Mouse (Mus musculus) liver, embryonic 12.5 days (tissue): Measurements from ENCODE around the gene Cilp2. TPM values are rescaled to one million over a fixed set of nuclear protein-coding genes. Genes with fewer than 3 reads are reported as not detected.

Source experiments
- polyA plus RNA-seq: library from polyadenylated mRNA; unstranded; fragments of >200 nt; fragmentation: Nextera tagmentation; extraction: Ambion mirVana; gene quantifications from 2 replicates; pipeline ENCODE4 v1.2.1, GENCODE M21; 2016

Cilp2 gene
- polyA plus RNA-seq, 1 experiment from 2014 or later: 0.14 TPM

Other genes with a start within 250 kb of the Cilp2 start
- gene Zfp964, start 233.2 kb downstream of the Cilp2 start, polyA plus RNA-seq: 0.42 and 0.58 TPM in 2 replicates
- 14.8 and 15.8 TPM in 2 replicates for gene Zfp869, start 177.0 kb downstream of the Cilp2 start, polyA plus RNA-seq
- 1.8 and 2.3 TPM in 2 replicates for gene Zfp963, start 137.7 kb downstream of the Cilp2 start, polyA plus RNA-seq
- gene Gm20422, start 112.8 kb downstream of the Cilp2 start, polyA plus RNA-seq: 0.32 TPM in 1 of 2 replicates, not detected in the other
- 32.8 and 33.9 TPM in 2 replicates for gene Atp13a1, start 96.5 kb downstream of the Cilp2 start, polyA plus RNA-seq
- 10.9 and 12.3 TPM in 2 replicates for gene Zfp866, start 96.5 kb downstream of the Cilp2 start, polyA plus RNA-seq
- gene Gmip, start 79.0 kb downstream of the Cilp2 start, polyA plus RNA-seq: 5.4 and 6.6 TPM in 2 replicates
- 0.12 and 0.20 TPM in 2 replicates for gene Lpar2, start 65.3 kb downstream of the Cilp2 start, polyA plus RNA-seq
- 3.1 and 3.2 TPM in 2 replicates for gene Pbx4, start 55.2 kb downstream of the Cilp2 start, polyA plus RNA-seq
- 3.8 and 4.5 TPM in 2 replicates for gene Tssk6, start 14.5 kb upstream of the Cilp2 start, polyA plus RNA-seq
- gene Ndufa13, start 14.9 kb upstream of the Cilp2 start, polyA plus RNA-seq: 121 and 122 TPM in 2 replicates
- 0.74 and 0.86 TPM in 2 replicates for gene Yjefn3, start 15.0 kb upstream of the Cilp2 start, polyA plus RNA-seq
- 60.2 and 62.6 TPM in 2 replicates for gene Gatad2a, start 108.7 kb upstream of the Cilp2 start, polyA plus RNA-seq
- 35.4 and 36.2 TPM in 2 replicates for gene Mau2, start 155.0 kb upstream of the Cilp2 start, polyA plus RNA-seq
- 25.1 and 26.2 TPM in 2 replicates for gene Sugp1, start 155.1 kb upstream of the Cilp2 start, polyA plus RNA-seq
- gene Tm6sf2, start 185.2 kb upstream of the Cilp2 start, polyA plus RNA-seq: 0.68 and 0.74 TPM in 2 replicates
- gene Hapln4, start 195.8 kb upstream of the Cilp2 start, polyA plus RNA-seq: 0.12 and 0.26 TPM in 2 replicates
- gene Ncan, start 233.2 kb upstream of the Cilp2 start, polyA plus RNA-seq: not detected in 2 replicates
- 30.9 and 33.0 TPM in 2 replicates for gene Nr2c2ap, start 243.6 kb upstream of the Cilp2 start, polyA plus RNA-seq